Mouse (Mus musculus) C2C12 (cell line): ENCODE data around the gene Rasgef1b. TPM values are rescaled to one million over a fixed set of nuclear protein-coding genes. Genes with fewer than 3 reads are reported as not detected.

ENCODE experiments used
- H3K27me3 ChIP-seq: one replicate; pipeline ENCODE4 v1.6.1; 2011; ENCODE audit not compliant: control insufficient read depth, insufficient read depth, insufficient read length
- H3K36me3 ChIP-seq: one replicate; pipeline ENCODE4 v1.6.1; 2011; ENCODE audit not compliant: control insufficient read depth, insufficient read depth
- H3K4me3 ChIP-seq: one replicate; pipeline ENCODE4 v1.5.1; 2011; ENCODE audit warnings: mild to moderate bottlenecking, control low read depth; ENCODE audit not compliant: poor library complexity, insufficient read depth, severe bottlenecking
- H3K79me2 ChIP-seq: one replicate; pipeline ENCODE4 v1.6.1; 2011; ENCODE audit not compliant: control insufficient read depth, insufficient read depth
- H3K79me3 ChIP-seq: one replicate; pipeline ENCODE4 v1.6.1; 2011; ENCODE audit warnings: low read depth, control low read depth
- H3ac ChIP-seq: one replicate; pipeline ENCODE3; 2011; ENCODE audit warnings: low read depth; ENCODE audit not compliant: control insufficient read depth, insufficient read length
- CEBPB ChIP-seq: IDR thresholded peaks from one replicate; pipeline ENCODE4 v1.6.1; 2011; ENCODE audit warnings: low read depth, mild to moderate bottlenecking, control low read depth, moderate library complexity
- CTCF ChIP-seq: IDR thresholded peaks from one replicate; pipeline ENCODE4 v1.5.1; 2011; ENCODE audit not compliant: control insufficient read depth, insufficient read depth, insufficient read length
- FOSL1 ChIP-seq: IDR thresholded peaks from one replicate; pipeline ENCODE4 v1.8.0; 2011; ENCODE audit warnings: mild to moderate bottlenecking, low read length; ENCODE audit not compliant: poor library complexity, insufficient read depth, severe bottlenecking
- MAX ChIP-seq: IDR thresholded peaks from one replicate; pipeline ENCODE4 v1.6.1; 2011; ENCODE audit warnings: mild to moderate bottlenecking, control low read depth
- MYOD1 ChIP-seq: IDR thresholded peaks from one replicate; pipeline ENCODE4 v1.6.1; 2011; ENCODE audit warnings: low read depth; ENCODE audit not compliant: control insufficient read depth, insufficient read length
- MYOG ChIP-seq: IDR thresholded peaks from one replicate; pipeline ENCODE4 v1.6.1; 2011; ENCODE audit not compliant: control insufficient read depth, insufficient read length; ENCODE audit errors: extremely low read depth
- USF1 ChIP-seq: IDR thresholded peaks from one replicate; pipeline ENCODE4 v1.6.1; 2011; ENCODE audit warnings: low read depth, mild to moderate bottlenecking, control low read depth, moderate library complexity
- polyA plus RNA-seq: library from polyadenylated mRNA; unstranded; fragments of >200 nt; fragmentation: generic; extraction: Trizol; gene quantifications from one replicate; pipeline ENCODE4 v1.2.1, GENCODE M21; 2012; ENCODE audit warnings: missing spikeins

Gene Rasgef1b
- polyA plus RNA-seq, 1 experiment = 0.05 TPM

DNA sequence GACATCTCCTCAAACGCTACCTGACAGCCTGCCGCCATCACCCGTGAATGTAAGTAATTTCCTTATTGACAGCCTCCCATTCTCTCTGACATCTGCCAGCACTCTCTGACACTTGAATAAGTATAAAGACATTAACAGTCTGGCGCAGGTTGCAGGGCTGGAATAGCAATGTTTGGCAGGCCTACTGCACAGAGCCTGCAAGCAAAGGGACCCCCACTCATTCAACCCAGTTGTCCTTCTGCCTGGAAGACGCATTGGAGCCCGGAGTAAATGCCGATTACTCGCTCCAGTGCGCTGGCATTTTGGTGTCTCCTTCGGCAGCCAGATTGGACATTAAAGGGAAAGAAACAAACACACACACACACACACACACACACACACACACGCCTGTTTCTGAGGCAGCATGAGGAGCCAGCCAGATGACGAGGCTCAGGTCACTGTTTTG, 454.7 kb downstream of the Rasgef1b start:
- no peaks in the 10 kb centered on the region for H3K79me3 ChIP-seq
- no peak overlapping the region for H3ac ChIP-seq
- H3K36me3 ChIP-seq = no peaks in the 10 kb centered on the region
- no peak overlapping the region for H3K4me3 ChIP-seq
- no peaks in the 10 kb centered on the region for H3K79me2 ChIP-seq
- H3K27me3 ChIP-seq = peaks cover 3% of the 10 kb centered on the region
- no peak for TF ChIP-seq CTCF
- no peak for TF ChIP-seq CEBPB
- no peak for TF ChIP-seq MAX
- no peak for TF ChIP-seq FOSL1
- TF ChIP-seq MYOD1 = no peak
- TF ChIP-seq USF1 = no peak
- TF ChIP-seq MYOG = no peak

DNA sequence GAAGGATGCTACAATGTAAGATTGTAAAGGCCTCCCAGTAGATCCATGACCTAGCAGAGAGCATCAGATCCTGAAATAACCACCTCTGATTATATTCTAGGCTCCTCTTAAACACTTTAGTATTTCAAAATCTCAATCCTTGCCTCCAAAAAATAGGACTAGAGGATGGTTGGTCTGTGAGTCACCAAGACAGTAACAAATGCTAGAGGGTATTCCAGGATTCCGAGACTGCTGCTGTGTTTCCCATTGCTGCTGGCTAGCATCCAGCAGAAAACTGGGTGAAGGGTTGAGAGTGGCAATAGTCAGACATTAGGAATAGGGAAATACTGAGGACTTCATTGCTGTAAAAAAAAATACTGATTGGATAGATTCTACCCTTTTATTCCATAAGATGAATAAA, 457.3 kb downstream of the Rasgef1b start:
- H3K4me3 ChIP-seq = no peak overlapping the region
- no peak overlapping the region for H3ac ChIP-seq
- no peaks in the 10 kb centered on the region for H3K79me3 ChIP-seq
- TF ChIP-seq USF1 (no peak), CEBPB (no peak), FOSL1 (no peak), MYOG (no peak), CTCF (no peak)
- H3K27me3 ChIP-seq = peaks cover 8% of the 10 kb centered on the region
- no peaks in the 10 kb centered on the region for H3K36me3 ChIP-seq
- no peaks in the 10 kb centered on the region for H3K79me2 ChIP-seq

DNA sequence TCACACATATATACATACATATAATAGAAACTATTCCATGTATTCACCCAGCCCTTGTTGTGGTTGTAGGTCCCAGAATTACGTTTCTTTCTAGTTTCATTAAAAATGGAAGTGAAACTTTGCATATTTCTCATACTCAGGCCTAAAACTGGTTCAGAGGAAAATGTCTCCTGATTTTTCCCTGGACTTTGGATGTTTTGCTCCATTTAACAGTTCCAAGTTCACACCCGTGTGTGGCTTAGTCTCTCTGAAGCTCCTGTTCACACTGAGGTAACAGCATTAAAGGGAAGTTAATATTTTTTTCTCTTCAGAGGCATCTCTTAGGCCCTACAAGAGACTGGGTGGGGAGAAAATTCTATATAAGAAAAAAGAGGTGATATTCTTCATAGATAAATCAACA, 459.7 kb downstream of the Rasgef1b start:
- H3K79me2 ChIP-seq = no peaks in the 10 kb centered on the region
- H3ac ChIP-seq = no peak overlapping the region
- no peaks in the 10 kb centered on the region for H3K79me3 ChIP-seq
- peaks cover 6% of the 10 kb centered on the region for H3K27me3 ChIP-seq
- H3K4me3 ChIP-seq = no peak overlapping the region
- no peak for TF ChIP-seq MAX
- no peaks in the 10 kb centered on the region for H3K36me3 ChIP-seq

DNA sequence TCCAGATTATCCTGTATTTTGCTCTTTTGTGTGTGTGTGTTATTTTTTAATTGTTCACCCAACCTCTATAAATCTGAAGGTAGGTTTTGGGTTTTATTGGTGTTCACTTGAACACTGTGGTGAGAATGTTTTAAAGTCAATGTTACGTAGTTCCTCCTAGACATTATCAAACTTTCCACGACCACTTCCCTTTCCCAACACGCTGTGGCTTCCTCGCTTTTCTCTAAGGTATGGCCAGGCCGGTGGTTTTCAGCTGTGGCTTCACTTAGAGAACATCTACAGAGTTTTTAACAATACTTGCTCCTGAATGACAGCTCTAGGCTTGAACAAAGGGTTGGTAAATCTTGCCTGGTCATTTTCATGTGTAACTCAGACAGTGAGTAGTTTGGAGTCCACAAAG, 461.5 kb downstream of the Rasgef1b start:
- TF ChIP-seq MYOG (no peak), MYOD1 (no peak), FOSL1 (no peak), USF1 (no peak), MAX (no peak), CTCF (no peak), CEBPB (no peak)
- H3ac ChIP-seq = no peak overlapping the region

DNA sequence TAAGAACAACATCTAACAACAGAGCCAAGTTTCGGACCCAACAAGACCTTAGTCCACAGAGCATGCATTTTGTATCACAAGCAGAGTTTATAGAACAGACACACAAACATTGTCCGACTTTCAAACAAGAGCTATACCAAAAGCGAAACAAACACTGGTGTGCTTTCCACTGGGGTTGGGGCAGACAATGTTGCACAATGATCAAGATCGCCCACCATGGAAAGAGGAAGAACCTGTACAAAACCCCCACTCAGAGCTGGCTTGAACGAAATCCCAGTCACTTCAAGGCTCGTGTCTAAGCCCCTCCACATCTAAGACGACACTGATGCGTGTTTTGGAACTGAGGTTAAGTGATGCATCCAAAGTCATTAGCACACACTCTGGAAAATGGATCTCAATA, 462.6 kb downstream of the Rasgef1b start:
- Histone ChIP-seq H3K36me3 (no peaks in the 10 kb centered on the region), H3K27me3 (peaks cover 6% of the 10 kb centered on the region), H3K4me3 (no peak overlapping the region), H3K79me2 (no peaks in the 10 kb centered on the region), H3ac (no peak overlapping the region), H3K79me3 (no peaks in the 10 kb centered on the region)
- no peak for TF ChIP-seq FOSL1
- TF ChIP-seq MYOD1 = no peak
- no peak for TF ChIP-seq USF1
- TF ChIP-seq CTCF = no peak
- no peak for TF ChIP-seq MYOG
- no peak for TF ChIP-seq CEBPB
- no peak for TF ChIP-seq MAX

More for the DNA sequence above, 461.5 kb downstream of the Rasgef1b start:
- no peaks in the 10 kb centered on the region for H3K79me3 ChIP-seq
- H3K36me3 ChIP-seq = no peaks in the 10 kb centered on the region
- H3K4me3 ChIP-seq = no peak overlapping the region
- H3K27me3 ChIP-seq = peaks cover 6% of the 10 kb centered on the region
- H3K79me2 ChIP-seq = no peaks in the 10 kb centered on the region

DNA sequence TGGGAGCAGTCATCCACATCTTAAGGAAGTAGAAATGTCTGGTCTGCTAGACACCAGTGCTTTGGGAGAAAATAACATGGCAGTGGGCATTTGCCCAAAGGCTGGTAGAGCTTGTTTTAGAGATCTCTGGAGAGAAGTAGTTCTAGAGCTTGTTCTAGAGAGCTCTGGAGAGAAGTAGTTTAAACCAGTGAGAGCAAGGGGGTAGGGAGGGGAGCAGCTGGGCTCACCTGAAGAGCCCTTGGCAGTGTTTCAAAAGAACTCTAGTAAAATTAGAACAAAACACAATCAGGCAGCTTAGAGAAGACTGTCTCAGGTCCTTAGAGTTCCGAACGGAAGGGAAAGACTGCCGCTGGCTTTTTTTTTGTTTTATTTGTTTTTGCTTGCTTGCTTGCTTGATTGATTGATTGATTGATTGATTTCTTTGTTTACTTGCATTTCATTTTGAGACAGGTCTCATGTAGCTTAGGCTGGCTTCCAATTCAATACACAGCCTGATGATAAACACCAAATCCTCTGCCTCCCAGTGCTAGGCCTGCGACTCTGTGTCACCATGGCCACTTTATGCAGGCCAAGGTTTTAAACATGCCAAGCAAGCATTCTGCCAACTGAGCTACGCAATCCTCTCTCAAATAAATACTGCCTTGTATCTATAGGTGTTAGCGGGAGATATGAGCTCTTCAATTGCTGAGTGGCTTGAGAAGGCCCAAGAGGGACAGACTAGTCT, 466.5 kb downstream of the Rasgef1b start:
- Histone ChIP-seq H3K4me3 (no peak overlapping the region), H3K79me3 (no peaks in the 10 kb centered on the region), H3K36me3 (no peaks in the 10 kb centered on the region), H3K27me3 (no peaks in the 10 kb centered on the region), H3ac (no peak overlapping the region), H3K79me2 (no peaks in the 10 kb centered on the region)
- TF ChIP-seq CTCF = no peak
- TF ChIP-seq FOSL1 = no peak
- TF ChIP-seq CEBPB = no peak
- no peak for TF ChIP-seq MAX
- no peak for TF ChIP-seq MYOD1
- TF ChIP-seq USF1 = no peak
- no peak for TF ChIP-seq MYOG
